Mouse (Mus musculus) heart, adult 9 months (tissue): ENCODE data around the gene Gnas.

ENCODE experiments used
- DNase-seq, 2 experiments: peaks; one replicate each; pipeline ENCODE4 v3.0.0; 2022; ENCODE audit warnings: low spot score in 2 of 2

Gnas gene

DNA sequence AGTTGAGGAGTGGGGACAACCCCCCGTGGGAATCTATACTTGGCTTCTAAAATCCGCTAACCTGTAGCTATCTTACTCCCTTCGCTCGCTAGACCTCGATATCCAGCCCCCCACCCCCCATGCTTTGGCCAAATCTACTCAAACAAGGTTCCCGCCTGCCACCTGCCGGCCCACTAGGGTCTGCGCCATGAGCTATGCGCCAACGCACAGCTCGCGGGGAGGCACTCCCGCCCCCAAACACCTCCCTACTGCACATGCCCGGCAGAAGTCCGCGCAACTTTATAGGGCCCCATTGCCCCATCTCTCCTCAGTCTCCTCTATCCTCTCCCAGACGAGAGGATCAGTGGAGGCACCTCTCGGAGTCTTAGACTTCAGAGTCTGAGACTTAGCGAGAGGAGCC lies at the start of gene Gnas:
Gene Gnas, plus strand, starts transcription at position 310 of the 400 bp plus-strand sequence.
- DNase-seq, result no peak

DNA sequence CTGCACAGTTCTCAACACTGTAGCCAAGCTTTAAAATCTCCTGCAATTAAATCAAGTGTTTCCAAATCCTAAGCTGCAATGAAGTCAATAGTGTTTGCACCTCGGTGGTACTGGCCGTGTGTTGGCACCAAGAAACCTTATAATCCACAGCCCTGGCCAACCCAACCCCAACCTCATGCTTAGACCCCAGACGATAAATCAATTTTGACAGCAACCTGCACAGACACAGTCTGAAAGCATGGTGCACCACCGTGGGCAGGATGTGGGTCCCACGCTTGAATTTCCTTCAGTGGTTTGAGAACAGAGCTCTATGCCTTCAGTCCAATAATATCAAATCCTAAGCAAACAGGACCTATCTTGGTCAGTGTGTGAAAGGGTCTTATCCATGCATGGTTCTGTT lies 41.7 kb upstream of the Gnas start:
- DNase-seq, result no peak

DNA sequence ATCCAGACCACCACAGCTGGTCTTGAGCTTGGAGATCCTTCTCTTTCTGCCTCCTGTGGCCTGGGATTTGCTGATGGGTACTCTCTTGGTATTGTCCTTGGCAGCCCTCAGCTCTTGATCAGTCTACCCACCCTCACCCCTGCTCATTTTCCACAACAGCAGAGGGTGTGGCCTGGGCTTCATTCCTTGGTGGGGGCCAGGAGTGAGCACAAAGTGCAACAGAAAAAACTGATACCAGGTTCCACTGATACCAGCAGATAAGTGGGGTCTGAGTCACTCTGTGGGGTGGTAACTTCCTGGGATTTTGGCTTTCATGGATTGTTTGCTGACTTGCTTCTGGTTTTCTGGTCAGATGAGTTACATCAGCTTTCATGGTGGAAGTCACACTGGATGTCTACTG lies 32.2 kb upstream of the Gnas start:
- no peak for DNase-seq

DNA sequence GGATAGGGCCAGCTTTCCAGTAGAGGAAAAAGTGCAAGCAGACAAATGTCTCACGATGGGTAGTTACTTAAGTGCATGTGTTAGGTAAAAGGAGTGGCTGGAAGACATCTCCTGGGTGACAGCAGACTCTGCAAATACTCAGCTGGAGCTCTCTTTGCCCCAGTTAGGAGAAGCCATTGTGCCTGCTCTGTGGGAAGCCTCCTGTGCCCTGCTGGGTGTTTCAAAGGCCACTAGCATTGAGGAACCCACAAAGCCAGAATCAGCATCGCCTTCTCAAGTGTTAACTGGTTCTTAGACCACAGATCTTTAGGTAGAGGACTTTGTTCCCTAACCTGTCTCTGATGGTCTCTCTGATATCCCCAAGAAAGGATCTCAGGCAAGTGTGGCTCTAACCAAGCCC lies 26.8 kb upstream of the Gnas start:
- DNase-seq, result no peak

DNA sequence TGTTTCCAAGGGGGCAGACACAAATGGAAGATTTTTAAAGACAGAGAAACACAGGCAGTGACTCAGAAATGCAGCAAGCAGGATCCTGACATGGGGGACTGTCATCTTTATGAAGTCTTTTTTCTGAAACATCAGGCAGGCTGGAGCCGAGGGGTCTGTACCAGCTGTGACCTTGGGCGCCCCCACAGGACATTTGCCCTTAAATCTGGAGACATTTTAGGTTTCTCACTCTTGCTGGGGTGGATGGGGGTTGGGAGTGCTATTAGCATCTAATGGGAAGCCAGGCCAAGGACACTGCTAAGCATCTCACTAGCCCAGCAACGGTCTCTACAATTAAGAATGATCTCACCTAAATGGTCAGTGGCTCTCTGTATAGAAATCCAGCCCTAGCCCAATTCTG lies 24.1 kb upstream of the Gnas start:
- no peak for DNase-seq

DNA sequence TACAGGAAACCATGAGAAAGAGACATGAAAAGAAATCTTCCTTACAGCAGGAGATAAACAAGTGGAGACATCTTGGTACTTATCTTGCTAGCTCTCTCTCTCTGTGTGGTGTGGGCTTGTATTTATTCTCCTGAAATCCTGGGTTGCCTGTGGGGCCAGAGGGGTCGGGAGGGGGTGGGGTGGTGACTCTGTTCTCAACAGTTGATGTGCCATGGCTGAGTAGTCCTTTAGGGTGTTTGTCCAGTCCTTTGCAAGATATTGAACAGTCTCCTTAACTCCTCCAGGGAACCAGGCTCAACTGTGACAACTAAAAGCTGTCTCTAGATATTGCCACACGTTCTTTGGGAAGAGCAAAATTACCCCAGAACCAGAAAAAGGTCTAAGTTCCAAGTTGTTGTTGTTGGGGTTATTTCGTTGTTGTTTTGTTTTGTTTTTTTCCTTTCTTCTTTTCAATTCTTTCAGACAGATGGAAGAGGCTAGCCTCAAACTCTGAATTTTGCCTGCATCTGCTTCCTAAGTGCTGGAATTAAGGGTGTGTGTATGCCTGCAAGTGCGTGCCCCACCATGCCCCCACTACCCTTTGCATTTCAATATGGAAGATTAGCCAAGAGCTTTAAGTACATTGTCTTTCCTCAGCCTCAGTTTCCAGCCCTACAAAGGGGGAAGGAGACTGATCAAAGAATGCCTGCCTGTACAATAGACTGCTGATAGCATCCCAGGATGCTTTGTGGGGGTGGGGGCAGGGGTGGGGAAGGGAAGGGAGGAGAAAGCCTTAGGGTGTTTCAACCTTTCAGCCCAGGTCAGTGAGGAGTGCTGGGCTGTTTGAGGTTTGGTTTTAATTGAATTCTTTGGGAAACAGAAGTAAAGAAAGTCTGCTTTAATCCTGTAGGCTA lies 23.0 kb upstream of the Gnas start:
- DNase-seq, result no peak

DNA sequence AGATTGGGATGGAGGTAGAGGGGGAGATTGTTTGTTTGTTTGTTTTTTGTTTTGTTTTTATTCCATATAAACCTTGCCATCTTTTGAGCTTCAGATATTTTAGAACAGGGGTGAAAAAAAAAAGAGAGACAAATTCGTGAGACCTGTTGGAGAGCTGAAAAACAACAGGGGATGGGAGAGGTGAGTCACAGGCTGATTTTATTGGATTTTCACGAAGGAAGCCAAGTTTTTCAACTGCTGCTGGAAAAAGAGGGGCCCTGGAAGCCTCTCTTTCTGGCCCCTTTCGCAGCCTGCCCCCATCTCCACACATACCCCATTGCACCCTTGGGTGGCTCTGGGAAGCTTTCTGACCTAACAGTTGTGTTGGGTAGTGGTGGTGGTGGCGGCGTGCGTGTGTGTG lies 22.3 kb upstream of the Gnas start:
- DNase-seq, result no peak

DNA sequence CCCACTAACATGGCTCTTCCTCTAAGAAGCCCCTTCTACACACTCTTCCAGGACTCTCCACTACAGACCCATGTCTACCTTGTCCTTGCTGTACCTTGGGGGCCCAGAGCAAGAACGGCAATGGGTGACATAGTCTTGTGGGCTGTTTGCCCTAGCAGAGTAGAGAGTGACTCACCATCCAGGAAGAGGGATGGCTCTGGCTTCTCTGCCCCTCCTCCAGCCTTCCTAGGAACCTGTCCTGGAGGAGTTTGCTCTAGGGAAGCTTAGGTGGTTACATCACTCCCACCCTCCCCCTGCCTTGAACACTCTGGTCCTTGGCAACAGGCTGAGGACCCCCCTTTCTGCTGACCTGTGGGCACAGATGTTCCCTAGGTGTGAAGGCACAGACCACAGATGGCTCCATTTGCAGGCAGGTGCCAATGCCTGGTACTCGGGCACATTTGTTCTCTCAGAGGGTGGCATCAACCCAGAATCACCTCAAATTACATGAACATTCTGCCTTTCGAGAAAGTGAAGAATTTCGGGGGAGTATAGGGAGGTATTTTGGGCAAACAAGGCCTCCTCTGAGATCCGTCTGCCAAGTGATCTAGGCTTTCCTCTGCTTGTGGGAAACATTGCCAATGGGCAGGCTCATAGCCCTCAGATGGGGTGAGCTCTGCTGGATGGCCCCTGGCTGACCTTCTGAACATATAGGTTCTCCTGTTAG lies 20.9 kb upstream of the Gnas start:
- DNase-seq, result no peak

DNA sequence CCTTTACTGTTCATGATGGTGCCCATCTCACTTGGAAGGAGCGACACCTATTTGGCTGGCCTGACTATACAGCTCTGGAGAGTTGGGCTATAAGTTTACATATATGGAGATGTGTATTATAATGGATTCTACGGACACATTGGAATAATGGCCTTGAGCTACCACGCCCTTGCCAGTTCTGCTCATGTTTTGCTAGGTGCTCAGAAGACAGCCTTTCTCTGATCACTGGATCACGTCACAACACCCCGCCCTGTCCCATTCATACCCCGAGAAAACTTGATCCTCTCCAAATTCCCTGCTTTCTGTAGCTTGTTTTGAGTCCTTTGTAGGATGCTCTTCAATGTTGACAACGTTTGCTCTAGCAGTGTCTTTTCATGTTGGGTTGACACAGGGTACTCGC lies 19.9 kb upstream of the Gnas start:
- no peak for DNase-seq

DNA sequence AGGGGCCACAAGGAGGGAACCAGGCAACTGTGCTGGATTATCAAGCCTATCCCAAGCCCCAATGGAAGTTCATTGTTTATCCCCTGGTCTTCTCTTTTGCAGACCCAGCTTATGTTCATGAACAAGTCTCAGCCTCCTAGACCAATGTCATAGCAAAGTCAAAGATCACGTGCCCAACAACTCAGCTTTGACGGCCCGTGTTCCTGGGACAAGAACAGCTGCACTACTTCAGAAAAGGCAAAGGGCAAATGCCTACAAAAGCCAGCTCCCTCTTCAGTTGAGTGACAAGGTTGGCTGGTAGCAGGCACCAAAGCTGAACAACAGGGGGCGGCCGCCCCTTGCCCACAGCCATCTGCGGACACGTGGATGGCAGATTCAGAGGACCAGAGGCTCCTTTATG lies 13.7 kb upstream of the Gnas start:
- DNase-seq, result no peak

DNA sequence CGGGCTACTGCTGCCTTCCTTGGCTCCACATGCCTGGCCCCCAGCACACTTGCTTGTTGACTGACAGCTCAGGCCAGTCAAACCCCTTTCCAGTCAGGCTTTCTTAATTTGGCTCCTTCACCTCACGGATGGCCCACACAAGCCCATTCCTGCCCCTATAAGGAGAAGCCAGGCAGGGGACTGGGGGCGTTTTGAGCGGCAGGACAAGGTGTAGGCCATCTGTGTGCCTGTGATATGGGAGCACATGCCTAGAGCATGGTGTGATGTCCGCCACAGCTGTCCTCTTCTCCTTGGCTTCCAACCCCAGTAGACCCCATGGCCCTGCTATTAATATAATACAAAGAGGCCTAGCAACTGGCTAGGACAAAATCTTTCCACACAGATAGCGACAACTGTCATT lies 12.7 kb upstream of the Gnas start:
- DNase-seq, result no peak

DNA sequence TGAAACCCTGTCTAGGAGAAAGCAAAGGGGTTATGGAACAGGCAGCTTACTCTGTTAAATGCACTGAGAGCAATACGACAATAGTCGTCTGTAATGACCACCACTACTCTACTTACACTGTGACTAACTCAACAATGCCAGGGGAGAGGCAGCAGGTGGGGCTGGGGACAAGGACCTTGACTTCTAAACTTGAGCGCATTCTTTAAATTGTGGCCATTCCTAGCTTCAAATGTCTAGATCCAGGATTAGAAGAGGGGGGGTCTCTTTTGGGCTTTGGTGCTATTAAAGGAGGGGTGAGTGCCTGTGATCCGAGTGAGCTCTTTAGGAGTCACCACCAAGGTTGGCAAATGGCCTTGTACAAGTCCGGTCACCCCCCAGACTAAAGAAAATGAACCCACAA lies 11.0 kb upstream of the Gnas start:
- no peak for DNase-seq

DNA sequence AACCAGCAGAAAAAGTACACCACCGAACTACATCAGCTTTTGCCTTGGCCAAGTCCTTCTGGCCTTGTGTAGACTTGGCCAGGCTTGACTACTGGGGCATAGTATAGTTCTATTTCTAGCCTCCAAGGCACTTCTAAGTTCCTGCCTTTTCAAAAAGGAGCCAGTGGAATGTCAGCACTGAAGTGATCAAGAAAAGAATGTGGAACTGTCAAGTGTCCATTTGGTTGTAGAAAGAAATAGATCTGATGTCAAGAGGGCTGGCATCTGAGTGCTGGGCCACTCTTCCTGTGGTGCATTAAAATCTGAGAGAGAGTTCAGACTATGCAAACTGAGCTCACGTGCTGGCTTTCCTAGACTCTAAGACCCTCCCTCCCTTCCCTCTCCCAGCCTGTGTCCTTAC lies 10.2 kb upstream of the Gnas start:
- no peak for DNase-seq

DNA sequence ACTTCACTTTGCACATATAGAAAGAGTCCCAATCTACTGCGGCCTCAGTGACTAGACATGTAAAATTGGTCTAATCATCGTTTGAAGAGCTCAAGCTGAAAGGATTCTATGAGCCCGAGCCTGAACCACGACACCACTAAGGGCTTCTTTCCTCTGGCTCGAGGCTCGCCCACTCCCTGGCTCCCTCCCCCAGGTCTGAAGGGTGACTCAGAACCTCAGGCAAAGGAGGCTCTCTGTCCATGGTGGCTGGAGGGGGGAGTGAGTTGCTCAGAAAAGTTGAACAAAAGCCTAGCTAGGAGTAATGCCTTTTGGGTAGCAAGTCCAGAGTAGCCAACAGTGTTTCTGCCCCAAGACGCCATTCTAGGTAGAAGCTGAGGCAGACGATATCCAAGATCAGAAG lies 4.3 kb upstream of the Gnas start:
- DNase-seq, result no peak

DNA sequence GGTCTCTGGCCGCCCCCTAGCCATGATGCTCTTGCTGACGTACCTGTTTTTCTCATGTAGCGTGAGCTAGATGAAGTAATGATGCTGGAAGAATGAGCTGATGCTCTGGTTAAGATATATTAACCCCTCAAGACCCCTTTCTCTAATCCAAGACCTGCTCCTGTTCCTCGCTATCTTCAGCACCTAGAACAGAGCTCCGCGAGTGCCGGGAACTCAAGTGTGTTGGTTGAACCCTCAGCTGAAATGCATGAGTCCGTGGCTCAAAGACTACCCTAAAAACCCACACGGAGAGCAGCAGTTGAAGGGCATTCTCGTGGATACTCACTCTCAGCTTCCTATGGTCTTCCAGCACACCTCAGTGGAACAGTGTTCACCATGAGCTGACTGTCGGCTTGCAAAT lies 779 bp upstream of the Gnas start:
- DNase-seq, result no peak

DNA sequence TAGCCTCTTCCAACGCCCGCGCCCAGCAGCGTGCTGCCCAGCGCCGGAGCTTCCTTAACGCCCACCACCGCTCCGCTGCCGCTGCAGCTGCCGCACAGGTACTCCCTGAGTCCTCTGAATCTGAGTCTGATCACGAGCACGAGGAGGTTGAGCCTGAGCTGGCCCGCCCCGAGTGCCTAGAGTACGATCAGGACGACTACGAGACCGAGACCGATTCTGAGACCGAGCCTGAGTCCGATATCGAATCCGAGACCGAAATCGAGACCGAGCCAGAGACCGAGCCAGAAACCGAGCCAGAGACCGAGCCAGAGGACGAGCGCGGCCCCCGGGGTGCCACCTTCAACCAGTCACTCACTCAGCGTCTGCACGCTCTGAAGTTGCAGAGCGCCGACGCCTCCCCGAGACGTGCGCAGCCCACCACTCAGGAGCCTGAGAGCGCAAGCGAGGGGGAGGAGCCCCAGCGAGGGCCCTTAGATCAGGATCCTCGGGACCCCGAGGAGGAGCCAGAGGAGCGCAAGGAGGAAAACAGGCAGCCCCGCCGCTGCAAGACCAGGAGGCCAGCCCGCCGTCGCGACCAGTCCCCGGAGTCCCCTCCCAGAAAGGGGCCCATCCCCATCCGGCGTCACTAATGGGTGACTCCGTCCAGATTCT lies 812 bp downstream of the Gnas start:
- DNase-seq, result no peak

DNA sequence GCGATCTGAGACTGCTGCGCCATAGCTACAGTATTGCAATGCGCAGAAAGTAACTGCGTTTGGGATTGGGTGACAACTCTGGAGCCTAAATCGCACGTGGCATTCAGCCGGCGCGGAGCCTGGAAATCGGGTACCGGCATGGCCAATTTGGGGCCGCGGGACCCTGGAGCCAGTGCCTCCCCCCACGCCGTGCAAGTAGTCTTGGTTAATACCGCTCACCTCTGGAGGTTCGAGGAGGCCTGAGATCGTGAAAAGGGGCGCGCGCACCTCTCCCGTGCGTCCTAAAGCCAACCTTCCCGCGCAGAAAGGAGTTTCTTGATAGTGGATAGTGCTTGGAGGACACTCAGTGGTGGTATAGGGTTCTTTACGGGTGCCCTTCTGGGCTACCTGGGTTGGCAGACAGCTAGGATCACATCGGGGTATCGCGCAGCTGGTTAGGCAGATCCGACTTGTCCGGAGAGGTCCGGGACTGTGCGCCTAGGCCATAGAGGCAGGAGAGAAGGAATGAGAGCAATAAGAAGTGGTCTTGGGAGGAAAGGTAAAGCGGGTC lies 1.9 kb downstream of the Gnas start:
- DNase-seq, result no peak

DNA sequence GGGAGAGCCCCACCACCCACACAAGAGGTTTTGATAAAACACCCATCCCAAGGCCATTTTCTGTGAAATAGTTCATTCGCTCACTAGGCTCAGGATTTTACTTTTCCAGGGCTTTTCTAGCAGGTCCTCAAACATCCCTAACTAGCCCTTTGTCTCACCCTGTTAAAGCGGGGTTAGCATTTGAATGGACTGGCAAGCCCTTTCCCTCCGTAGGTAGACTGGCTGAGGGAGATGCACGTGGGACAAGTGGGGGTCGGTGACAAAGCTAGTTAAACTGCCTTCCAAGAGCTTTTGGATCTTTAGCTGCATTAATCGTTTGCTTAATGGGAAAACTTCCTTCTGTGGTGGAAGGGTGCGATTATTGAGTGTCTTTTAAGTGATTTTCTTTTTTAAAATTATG lies 3.8 kb downstream of the Gnas start:
- DNase-seq, result no peak

DNA sequence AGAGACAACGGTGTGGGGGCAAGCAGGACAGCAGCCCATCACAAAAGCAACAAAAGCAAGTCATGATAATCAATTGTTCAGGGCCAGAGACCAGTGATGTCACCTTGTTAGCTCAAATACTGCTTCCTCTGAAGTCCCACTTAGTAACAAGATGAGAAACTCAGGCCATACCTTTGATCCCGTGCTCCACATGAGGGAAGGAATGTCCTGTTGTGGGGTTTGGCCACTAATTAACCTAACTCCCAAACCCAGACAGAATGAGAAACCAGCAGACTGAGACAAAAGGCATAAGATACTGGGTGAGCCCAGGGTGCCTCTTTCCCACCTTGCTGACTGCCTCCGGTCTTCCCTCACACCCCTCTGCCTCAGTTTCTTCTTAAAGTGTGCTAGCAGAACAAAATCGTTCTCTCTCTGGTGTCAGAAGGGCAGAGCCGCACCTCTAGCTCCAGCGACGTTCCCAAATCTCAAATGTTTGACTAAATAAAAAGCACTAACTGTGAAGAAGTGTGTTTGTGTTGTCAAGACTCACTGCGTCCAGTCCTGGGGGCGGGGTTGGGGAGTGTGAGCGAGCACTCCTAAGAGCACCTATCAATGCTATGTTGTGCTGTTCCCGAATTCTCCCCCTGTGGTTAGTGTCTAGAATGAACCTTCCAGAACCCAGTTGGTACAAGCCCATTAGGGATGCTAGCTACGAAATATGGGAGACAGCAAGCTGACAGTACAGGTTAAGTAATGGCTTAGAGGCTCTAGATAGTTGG lies 4.7 kb downstream of the Gnas start:
- DNase-seq, result no peak

DNA sequence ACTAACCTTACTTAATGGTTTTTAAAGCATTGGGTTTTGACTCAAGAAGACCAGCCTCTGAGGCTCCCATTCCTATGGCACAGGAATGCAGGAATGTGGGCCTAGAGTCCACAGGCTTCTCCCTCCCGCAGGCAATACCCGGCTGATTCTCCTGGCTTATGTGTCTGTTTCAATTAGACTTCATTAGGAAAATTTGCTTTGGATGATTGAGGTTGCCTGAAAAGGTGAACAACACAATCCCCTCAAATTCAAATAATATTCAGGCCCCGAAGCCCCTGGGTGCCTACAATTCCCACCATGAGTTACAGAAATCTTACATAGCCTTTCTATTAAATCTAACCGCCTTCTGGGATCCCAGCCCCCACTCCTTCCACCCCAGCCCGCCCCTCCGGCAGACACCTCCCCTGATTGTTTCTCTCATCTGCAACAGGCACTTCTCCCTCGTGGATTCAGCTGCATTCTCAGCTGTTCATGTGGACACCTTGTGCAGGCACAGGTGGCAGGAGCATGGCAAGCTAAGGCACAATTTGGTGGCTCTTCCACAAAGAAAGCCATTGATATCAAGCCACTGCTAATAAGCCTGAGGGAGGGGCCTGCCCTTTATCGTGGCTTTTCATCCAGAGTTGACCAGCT lies 7.0 kb downstream of the Gnas start:
- DNase-seq, result no peak

DNA sequence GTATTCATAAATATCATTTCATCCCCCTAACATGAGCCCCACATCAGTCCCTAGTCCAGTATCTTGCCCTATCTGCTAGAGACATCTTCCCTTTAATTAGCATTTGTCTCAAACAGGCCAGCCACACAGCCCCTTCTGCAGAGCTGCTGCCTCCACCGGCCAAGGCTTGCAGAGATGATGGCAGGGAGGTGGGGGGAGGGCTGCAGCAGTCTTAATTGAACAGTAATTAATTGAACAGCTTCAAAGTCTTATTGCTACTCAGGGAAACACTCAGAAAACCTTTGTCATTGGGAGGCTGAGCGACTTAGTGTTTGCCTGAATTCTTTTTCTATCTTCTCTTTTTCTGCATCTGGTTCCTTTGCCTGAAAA lies 7.5 kb downstream of the Gnas start:
- no peak for DNase-seq
